Mouse (Mus musculus) adrenal gland, adult 2 months (tissue): Measurements from ENCODE around the gene Nusap1. TPM values are rescaled to one million over a fixed set of nuclear protein-coding genes. Genes with fewer than 3 reads are reported as not detected.
"Not testable (repeated sequence)": the region's sequence is repeated elsewhere in the genome, so short reads cannot be mapped to it uniquely, and the experiment has no call there.

Source experiments
- DNase-seq: peaks from one replicate; pipeline ENCODE4 v3.0.0; 2021
- long read RNA-seq: library from polyadenylated mRNA; stranded (forward); transcript quantifications from one replicate; pipeline ENCODE4 v2.0.0, GENCODE M21; 2021
- polyA plus RNA-seq: library from polyadenylated mRNA; depleted of rRNA; stranded (reverse); fragments of >200 nt; gene quantifications from 2 replicates; pipeline ENCODE4 v1.2.3, GENCODE M21; 2012; rRNA removed
- total RNA-seq, 2 experiments: library from RNA; stranded (reverse); gene quantifications; 2 replicates each; pipeline ENCODE4 v1.2.3; 2021

The Nusap1 gene
- total RNA-seq, result 1 to 10 TPM; 1.2 to 2.4 TPM
- polyA plus RNA-seq, result 0.02 and 0.09 TPM in 2 replicates
- long read RNA-seq, partial matches to known transcripts, result 0 of 4 reads
- long read RNA-seq, other reads (novel, unspliced or antisense), result 1 of 4 reads

DNA sequence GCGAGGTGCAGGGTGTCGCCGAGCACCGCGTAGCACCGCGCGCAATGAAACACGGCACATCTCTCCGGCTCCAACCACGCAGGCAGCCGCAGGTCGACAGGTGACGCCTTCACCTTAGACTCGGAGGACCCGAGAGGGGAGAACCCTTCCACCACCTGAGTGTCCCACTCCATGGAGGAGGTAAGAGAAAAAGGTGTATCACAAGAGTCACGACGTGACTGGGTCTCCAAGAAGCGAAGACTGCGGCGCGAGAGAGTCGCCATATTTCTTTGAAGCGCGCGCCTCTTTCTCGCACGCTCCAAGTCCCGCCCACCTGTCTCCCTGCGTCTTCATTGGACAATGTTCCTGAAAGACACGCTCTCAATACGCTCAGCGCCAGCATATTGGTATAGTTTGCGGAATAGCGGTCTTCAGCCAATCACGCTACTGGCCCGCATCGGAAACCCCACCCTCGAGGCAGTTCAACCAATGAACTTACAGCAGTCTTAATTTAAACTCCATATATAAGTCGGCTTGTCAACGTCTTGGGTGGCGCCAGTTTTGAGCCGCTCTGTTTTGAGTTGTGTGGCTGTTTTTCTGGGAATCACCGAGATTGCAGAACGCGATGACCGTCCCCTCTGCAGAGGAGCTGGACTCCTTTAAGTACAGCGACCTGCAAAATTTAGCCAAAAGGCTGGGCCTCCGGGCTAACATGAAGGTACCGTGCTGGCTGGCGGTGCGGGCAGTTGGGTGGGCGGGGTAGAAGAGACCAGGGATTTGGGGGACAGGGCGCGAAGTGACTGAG is at the start of gene Nusap1, which contains the start of gene Oip5:
Nusap1 (plus strand) TSS at position 100 of the 784 bp plus-strand sequence.
Oip5 (minus strand) TSS at position 271 of the 784 bp plus-strand sequence.
- peak; percentile 94 for DNase-seq

DNA sequence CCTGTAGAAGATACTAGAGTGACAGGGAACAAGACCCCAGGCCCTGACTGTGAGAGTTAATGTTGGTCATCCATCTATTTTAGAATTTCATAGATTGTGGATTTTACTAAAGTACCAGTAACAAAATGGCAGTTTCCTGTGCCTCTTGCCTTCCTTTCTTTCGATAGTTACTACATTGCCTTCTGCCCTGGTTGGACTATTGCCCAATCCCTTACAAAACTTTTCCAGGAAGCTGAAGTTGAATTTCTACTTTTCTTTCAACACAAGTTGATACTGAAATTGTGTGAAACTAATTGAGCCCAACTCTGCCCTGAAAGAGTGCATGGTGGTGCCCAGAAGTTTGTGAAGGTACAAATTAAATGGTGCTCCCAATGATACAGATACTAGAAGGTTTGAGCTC is 45.6 kb upstream of the Nusap1 start:
- DNase-seq, result peak; percentile 25

DNA sequence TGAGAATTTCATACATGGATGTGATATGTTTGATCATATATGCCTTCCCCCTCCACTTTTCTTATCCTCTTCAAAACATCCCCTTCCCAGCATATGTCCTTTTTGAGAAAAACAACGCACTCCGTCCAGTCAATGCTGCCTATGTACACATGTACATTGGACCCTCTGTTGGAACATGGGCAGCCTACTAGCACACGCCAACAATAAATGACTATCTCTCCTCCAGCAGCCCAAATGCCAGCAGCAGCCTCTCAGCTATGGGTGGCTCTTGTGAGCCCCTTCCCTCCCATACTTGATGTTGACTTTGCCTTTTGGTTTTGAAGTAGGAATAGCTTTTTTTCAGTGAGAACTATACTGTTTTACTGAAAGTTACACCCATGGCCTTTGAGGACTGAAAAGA is 36.5 kb upstream of the Nusap1 start:
- no peak for DNase-seq

DNA sequence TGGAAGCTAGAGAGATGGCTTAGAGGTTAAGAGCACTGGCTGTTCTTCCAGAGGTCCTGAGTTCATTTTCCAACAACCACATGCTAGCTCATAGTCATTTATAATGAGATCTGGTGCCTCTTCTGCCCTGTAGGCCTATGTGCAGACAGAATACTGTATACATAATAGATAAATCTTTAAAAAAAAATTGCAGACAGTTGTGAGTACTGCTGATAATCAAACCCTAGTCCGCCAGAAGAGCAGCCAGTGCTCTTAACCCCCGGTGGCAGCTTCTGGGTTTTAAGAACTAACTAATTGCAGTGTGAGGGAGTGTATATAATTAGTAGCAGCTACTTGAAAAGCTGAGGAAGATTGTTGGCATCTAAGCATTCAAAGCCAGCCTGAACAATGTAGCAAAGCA is 34.7 kb upstream of the Nusap1 start:
- no peak for DNase-seq

DNA sequence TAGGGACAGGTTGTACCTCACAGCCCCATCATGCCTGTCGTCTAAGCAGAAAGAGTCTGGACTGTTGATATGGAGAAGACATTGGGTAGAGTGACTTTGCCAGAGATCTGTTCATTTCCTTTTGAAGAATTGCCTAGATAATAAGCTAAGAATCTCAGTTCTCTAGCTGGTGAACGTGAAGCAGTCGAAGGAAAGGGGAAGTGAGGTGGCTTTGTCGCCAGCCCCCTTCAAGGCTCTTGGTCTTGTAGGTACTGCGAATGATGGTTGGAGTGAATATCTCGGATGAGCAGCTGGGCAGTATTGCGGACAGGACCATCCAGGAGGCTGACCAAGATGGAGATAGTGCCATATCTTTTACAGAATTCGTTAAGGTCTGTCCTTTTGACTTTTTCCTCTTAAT is 33.8 kb upstream of the Nusap1 start:
- no peak for DNase-seq

DNA sequence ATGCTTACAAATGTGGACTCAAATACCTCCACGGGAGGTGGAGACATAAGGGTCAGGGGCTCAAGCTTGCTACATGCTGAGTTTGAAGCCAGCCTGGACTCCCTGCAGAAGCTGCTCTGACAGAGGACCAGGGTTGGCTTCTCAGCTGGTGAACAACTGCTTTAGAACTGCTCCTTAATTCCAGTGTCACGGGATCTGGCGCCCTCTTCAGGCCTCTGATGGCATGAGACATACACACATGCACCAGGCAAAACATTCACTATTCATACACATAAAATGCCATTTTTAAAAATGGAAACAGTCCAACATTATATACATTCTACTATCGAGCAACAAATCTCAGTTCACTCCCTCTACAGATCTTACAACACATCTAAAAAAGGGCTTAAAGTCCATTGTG is 30.7 kb upstream of the Nusap1 start:
- peak; percentile 58 for DNase-seq

DNA sequence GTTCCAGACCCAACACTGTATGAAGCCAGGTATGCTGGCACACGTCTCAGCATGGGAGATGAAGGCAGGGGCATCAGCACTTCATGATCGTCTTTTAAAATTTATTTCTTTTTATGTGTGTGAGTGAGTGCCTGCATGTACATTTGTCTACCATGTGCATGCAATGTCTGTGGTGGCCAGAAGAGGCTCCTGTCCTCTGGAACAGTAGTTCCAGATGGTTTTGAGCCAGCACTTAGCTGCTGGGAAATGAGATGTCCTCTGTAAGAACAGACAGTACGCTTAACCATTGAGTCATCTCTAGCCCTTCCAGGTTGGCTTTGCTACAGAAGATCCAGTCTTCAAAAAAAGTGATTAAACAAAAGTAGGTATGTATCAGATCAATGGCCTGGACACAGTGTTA is 26.9 kb upstream of the Nusap1 start:
- DNase-seq, result no peak

DNA sequence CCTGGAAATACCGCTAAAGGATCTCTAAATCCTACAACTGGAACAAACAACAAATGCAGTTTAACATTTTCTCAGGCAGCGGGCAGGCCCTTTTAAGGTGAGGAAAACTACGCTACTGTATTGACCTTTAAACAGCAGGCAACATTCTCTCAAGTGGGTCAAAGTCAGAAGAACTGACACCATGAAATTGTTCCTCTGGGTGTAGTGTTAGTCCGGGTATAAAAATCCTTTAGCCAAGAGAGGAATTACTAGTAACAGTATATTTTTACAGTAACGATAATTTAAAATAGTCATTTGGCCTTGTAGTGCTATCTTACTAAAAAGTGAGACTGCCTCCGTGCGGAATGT is 24.4 kb upstream of the Nusap1 start:
- DNase-seq, result no peak

DNA sequence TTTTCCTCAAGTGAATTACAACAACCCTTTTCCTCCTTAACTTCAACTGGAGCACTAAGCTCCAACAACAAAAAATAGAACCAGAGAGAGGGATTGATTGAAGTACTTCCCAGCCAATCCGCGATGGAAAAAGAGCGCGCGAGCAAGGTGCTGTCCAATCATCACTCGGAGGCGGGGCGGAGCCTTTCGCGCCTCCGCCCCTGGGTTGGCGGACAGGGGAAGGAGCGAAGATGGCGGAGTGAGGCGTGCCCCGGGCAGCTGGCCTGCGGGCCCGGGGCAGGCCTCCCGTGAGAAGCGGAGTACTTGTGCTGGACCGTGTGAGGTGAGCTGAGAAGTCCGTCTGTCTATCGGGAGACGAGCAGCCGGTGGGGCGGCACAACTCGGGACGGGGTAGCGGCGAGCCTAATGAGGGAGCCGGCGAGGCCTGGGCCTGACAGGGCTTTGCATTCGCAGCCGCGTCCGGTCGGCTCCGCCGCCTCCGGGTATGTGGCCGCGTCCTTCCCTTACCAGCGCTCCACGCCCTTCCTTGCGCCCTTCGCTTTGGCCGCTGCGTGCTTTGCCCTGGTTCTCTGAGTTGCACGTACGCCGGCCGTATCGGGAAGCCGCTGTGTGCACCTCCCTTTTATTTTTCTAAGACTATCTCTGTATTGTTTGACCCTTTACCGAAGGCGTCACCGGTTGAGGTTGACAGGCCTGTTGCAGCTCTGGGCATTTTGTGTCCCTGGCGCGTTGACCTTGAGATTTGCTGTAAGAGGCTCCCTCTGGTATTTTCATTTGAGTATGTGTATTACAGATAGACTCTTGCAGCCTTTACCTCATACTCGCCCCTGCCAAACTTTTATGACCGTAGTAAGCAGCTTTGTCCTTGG is 23.8 kb upstream of the Nusap1 start:
- peak; percentile 98 for DNase-seq

DNA sequence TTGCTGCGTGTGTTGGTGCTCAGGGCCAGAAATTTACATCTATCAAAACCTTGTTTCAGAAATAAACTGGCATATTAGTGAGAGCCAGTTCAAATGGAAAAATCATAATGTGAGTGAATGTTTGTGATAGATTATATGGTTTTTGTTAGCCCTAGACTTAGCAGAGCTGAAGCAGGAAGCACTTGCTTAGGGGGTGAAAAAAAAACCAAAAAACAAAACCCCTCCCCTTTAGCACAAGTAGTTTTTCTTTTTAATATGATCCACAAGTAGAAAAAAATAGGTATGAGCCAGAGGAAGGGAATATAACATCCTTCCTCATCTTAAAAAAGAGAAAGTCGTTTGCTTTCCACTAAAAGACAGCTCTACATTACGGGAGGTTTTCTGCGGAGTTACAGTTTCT is 22.8 kb upstream of the Nusap1 start:
- DNase-seq, result no peak

DNA sequence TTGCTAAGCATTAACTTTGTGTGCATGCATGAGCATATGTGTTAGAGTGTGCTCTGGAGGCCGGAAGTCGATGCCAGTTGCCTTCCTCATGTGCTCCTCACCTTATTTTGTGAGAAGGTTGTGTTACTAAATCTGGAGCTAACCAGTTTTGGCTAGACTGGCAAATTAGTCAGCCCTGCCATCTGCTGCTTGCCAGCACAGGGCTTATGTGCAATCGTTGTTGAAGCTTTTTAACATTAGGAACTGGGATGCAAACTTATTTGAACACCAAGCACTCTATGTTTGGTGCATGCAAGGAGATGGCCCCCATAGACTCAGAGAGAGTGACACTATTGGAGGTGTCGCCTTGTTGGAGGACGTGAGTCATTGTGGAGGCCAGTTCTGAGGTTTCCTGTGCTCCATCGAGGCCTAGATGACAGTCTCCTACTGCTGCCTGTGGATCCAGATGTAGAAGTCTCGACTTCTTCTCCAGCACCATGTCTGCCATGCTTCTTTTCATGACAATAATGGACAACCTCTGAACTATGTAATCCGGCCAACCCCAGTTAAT is 21.2 kb upstream of the Nusap1 start:
- DNase-seq, result peak; percentile 52

DNA sequence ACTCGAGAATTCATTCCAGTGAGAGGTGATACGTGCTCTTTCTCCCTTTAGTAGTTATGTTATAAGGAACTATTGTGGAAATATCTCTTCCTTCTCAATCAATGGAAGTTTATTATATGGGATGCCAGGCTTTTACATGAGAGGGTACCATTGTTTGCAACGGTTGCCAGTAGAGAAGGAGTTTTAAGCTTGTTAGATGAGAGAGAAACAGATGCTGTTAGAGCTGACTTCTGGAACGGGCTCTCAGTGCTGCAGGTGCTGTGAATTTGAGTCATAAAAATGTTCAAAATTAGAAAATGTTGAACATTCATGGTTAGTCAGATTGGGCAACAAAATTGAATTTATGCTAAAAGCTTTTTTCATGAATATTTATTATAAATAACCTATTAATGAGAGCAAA is 17.1 kb upstream of the Nusap1 start:
- DNase-seq, result no peak

DNA sequence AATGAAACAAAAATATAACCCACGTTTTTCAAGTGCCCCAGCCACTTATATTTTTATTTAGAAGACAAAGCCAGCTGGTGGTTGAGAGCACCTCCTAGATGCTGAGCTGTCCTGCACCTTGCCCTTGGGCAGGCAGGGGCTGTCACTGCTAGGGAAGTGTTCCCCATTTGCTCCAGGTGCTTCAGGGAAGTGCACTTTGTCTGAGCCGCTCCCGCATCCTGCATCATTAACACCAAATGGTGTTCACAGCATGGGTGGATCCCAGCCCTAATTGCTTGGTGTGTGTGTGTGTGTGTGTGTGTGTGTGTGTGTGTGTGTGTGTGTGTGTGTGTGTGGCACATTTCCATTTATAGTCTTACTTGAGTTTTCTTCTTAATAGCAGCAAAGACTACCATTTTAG is 16.5 kb upstream of the Nusap1 start:
- not testable (repeated sequence) for DNase-seq

DNA sequence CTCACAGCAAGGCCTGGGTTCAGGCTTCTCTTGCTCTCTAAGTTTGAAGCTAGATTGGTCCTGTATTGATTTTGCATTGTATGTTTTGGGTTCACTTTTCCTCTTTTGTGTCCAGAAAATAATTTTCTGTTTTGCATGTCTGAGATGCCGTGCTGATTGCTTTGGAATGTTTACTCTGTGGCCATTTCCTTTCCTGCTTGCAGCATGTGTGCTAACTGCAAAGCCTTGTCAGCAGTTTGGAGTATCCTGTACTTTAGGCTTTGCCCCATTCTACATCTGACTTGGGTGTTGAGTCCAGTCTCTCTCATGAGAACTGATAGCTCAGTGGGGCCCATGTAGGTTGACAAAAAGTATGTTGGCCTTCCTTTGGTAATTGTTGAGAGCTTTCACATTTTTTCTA is 15.6 kb upstream of the Nusap1 start:
- no peak for DNase-seq

DNA sequence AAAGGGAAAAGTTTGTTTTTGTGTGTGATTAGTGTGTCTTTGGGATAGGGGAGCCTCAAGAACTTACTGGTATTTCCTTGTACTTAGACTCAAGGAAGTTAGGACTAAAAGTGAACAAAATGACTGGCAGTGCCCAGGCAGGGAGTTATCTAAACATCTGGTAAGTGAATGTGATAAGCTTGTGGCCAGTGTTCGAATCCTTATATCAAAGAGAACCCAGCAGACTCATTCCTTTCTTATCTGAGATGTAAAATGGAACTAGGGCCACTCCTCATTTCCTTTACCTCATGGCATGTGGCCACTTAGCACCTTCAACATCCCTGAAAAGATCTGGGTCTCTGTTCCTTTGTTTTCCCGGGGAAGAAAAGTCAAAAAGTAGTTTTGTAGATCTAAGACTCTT is 14.2 kb upstream of the Nusap1 start:
- no peak for DNase-seq

DNA sequence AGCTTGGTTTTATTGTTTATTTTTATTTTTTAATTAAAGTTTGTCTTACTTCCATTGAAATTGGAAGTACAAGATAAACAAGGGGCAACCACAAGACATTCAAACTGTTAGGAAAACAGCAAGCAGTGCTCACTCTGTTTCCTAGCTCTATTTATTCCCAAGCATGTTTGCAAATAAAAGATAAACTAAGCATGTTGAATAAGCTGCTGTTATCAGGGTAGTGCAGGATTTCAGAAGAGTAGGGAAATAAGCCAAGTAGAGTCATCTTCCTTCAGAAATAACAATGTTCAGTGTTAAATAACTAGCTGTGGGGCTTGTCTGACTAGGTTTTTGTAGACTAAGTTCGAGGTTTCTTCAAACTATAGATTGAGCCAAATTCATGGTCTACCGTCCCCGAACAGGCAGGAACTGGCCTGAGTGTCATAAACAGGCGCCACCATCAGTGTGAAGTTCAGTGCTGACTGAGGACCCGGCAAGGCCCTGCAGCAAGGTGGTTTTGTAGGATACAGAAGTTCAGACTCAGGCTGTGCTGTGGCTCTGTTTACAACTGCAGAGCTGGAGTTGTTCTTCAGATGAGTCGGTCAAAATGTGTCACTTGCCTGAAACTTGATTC is 12.6 kb upstream of the Nusap1 start:
- no peak for DNase-seq

DNA sequence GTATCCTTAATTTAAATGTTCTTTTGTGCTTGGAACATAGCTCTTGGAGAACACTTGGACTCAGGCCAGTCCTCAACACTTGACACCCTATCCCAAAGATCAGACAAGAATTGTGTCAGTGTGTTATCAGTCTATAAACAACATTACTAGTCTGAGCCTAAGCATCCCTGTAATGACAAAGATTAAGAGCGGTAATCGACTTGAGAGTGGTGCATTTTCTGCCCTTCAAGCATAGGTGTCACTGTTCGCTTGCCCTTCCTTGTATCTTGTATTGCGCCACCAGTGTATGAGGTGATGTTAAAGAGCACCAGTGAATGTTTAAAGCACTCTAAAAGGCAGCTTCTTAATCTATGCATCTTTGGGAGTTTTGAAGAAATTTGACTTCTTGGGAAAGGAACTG is 11.1 kb upstream of the Nusap1 start:
- DNase-seq, result no peak

DNA sequence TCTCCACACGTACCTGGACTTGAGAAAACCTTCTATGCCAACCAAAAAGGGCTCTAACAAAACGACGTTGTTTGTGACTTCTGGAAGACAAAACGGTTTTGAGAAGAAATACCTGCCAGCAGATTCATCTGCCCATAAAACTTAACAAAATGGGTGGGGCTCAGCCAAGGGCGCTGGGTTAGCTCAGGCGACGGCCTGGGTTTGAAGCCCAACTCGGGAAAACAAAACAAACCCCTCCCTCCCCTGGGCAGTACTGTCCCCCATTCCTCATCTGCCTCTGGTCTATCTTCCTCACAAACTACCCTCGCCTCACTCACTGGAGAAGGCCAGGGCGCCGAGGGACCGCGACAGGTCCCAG is 278 bp upstream of the Nusap1 start:
- DNase-seq, result no peak

DNA sequence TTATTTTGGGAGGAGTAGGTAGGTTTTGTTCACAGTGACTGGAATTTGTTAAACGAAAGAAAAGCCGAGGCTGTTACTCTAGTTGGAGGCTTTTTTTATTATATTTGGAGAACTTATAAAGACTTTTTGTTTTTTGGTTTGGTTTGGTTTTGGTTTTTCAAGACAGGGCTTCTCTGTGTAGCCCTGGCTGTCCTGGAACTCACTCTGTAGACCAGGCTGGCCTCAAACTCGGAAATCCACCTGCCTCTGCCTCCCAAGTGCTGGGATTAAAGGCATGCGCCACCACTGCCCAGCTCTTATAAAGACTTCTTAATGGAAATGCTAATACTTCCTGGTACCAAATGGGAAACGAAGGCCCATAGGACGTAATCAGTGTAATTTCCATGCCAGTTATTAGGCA is 904 bp downstream of the Nusap1 start:
- DNase-seq, result not testable (repeated sequence)

DNA sequence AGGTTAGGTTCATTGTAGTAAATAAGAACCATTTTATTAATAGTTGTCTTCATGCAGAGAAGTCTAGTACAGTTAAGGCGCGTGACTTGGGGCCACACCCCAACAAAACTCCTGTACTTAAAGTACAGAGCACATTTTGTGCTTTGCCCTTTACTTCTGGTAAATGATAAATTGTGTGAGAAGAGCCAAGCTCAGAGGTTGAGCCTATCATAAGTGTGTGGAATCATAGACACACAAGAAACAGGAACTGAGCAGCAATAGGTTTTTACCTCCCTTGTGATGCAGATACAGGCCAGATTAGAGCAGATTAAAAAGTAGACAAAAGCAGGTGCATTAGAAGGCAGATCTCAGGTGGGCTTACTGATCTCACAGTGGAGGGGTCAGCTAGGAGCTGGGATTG is 3.2 kb downstream of the Nusap1 start:
- no peak for DNase-seq

DNA sequence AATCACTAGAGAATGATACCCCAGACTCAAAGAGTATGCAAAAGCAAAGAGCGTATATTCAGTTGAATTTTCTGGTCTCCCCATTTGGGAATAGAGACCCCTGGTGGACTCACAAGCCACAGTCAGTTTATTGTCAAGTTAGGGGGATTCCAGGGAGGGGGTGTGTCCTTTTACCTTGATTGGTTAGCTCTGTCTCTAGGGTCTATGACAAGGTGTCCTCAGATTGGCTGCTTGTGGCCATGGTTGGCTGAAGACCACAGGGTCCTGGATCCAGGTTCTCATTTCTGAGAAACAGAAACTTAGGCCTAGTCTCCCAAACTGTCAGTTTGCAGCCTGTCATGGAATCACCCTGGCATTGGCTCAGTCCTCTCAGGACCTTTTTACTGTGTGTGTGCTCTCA is 18.7 kb downstream of the Nusap1 start:
- no peak for DNase-seq

DNA sequence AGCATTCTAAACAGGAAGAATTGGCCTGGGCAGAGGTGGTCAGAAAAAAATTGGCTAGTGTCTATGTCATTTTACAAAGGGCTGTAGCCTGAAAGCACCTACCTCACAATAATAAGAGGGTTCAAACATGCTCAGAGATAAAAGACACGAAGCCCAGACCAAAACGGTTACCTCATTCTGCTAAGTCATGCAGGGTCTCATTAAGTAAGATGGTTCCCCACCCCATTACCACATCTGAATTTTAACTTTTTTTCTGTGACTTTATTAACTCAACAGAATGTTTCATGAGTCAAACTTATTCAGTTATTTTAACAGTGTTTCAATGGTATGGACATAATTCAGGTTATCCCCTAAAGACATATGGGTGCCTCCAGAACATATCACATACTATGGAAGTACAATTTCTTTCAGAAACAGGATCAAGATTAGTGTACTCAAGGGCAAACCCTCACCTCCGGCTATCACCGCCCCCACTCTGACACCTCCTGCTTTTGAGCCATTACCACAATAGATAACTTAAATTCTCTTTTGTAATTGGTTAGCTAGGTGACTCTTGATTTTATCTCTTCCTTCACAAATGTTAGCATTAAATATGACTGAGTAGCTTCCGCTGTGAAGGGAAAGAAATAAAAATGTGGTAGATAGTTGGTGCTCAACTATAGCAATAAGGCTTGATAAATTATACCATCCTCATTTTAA is 23.3 kb downstream of the Nusap1 start:
- DNase-seq, result no peak
